Mouse (Mus musculus) erythroid progenitor cell, adult 5-6 weeks (primary cell): ENCODE data around the gene Mark4. TPM values are rescaled to one million over a fixed set of nuclear protein-coding genes. Genes with fewer than 3 reads are reported as not detected.

Experiments used
- ATAC-seq: replicated peaks from 2 replicates; pipeline ENCODE4 v1.8.0; 2016; ENCODE audit warnings: moderate number of reproducible peaks, mild to moderate bottlenecking, moderate TSS enrichment, inconsistent platforms; ENCODE audit not compliant: poor library complexity, low FRiP score, severe bottlenecking
- total RNA-seq, 2 experiments: library from RNA; stranded (forward) in 1 of 2; stranded (reverse) in 1 of 2; fragments of 150-400 nt in 1 of 2; fragments of 186-747, 209-891 nt in 1 of 2; gene quantifications; 2 replicates each; pipeline versions ENCODE4 v1.2.3 to v1.2.4; 2015 to 2017; ENCODE audit warnings: low replicate concordance in 2 of 2

Gene Mark4
- 4.3 and 8.8 TPM in 2 replicates for total RNA-seq (2015; ENCODE audit: low replicate concordance)
- total RNA-seq (2017; ENCODE audit: low replicate concordance), result 1.1 and 1.2 TPM in 2 replicates

GRCm38 (mm10) chr7:19458591-19459111 lies at the start of gene Mark4:
Gene Mark4, minus strand, starts transcription at chr7:19458821.
- ATAC-seq, result 0 out of 2 replicates have a peak, but pooled peaks have one; percentile 41

DNA sequence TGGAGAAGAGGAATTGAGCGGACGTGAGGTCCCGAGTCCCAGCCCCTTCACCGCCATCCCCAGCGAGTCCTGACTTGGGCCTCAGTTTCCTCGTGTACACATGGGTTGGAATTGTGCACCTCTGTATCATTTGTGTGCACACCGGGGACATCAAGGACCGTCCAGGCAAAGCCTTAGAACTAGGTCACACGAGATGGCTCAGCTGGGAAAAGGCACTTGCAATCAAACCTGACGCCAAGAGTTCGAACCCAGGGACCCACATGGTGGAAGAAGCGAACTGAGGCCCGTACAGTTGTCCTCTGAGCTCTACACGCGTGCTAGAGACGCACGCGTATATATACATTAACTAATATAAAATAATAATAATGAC lies 49.0 kb upstream of the Mark4 start:
- no peak for ATAC-seq

- ATAC-seq, result no peak
These were observed 48.5 kb upstream of the Mark4 start for GRCm38 (mm10) chr7:19506969-19507611.

DNA sequence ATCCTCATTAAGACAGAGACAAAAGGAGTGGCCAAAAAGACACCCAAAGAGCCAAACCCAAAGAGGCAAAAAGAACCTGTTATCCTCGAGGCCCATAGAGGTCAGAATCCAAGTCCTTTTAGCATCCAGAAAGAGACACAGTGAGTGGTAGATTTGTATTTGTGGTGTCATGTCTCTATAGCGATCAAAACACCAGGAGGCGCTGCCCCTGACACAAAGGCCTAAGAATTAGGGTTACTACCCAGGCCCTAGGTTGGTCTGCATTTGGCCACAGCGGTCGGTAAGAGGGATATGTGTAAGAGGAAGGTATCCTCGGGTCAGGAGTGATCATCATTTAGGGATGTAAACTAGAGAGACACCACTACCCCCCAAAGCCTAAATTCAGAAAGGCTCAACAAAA lies 47.7 kb upstream of the Mark4 start:
- no peak for ATAC-seq

GRCm38 (mm10) chr7:19503481-19504068 lies 45.0 kb upstream of the Mark4 start:
- ATAC-seq, result 0 out of 2 replicates have a peak, but pooled peaks have one; percentile 36

GRCm38 (mm10) chr7:19501658-19502057 lies 43.0 kb upstream of the Mark4 start:
- ATAC-seq, result no peak

- ATAC-seq, result no peak
These were observed 42.1 kb upstream of the Mark4 start for GRCm38 (mm10) chr7:19500420-19501363.

DNA sequence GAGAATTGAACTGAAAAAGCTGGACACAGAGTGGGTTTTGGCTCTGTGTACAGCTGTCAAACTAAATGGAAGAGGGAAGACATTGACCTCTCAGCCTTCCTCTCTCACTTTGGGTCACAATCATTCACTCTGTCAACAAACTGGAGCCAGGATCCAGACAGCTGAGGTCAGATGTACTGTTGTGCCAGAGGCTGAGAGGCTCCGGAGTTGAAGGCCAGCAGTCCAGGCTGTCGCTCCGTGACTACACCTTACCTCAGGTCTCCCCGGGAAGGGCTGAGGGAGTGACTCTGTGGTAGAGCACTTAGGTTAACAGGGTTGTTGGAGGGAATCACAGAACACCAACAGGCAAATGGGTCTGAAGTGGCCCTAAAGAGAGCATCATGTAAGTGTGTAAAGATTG lies 39.7 kb upstream of the Mark4 start:
- ATAC-seq, result no peak

- no peak for ATAC-seq
These were observed 37.6 kb upstream of the Mark4 start for GRCm38 (mm10) chr7:19496214-19496555.

GRCm38 (mm10) chr7:19495521-19496213 lies 37.0 kb upstream of the Mark4 start:
- ATAC-seq, result no peak

DNA sequence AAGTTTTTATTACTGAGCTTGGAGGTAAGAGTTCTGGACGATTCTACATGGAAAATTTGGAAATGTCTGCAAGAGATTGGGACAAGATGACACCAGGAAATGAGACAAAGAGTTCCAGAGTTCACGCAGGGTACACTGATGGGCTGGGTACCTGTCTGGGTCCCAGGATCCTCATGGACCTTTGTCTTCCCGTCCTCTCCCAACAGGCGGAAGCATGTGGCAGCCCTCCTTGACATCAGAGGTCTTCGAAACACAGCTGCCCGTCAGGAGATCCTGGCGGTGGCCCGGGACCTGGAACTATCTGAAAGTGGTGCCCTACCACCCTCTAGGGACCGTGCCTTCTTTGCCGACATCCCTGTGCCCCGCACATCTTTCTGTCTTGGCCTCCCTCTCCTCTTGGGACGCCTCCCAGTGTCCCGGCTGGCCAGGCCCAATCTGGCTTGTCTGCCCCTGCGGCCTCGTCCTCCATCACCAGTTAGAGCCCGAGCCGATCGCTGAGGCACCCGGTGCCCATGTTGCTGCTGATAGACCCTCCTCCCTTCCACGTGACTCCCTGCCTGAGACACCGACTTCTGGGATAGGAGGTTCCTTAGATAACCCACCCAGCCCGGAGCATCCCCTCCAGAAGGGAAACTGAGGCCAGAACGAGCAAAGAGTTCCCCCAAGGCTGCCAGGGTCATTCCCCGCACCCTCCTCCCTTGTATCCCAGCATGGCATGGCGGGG lies 36.3 kb upstream of the Mark4 start:
- no peak for ATAC-seq

GRCm38 (mm10) chr7:19491731-19492130 lies 33.1 kb upstream of the Mark4 start:
- ATAC-seq, result no peak

DNA sequence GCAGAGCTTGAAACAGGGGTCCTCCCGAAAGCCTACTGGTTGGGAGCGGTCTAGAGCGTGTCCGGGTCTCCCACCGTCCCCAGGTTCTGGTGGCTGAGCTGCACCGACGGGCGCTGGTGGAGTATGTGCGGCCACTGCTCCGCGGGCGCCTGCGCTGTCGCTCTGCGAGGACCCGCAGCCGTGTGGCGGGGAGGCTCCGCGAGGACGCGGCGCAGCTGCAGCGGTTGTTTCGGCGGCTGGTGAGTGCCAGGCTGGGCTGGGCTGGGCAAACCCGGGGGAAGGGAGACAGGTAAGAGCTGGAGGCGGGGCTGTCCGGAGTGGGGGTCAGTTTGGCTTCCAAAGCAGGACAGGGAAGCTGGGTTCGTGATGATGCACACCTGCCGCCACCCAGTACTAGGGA lies 30.9 kb upstream of the Mark4 start:
- no peak for ATAC-seq

DNA sequence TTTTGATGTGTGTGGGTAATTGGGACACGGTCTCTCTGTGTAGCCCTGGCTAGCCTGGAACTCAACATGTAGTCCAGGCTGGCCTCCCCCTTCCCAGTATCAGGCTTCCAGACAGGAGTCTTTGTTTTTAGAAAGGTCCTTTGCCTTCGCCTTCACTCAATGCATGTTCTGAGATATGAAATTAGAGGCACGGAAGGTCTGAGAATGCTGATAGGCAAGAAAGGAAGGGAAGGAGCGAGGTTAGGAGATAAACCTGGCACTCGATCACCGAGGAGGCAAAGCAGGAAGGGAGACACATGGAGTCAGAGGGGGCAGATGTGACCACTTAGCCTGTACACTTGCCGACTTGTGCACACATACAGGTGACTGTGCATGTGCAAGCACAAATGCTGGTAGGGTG lies 27.9 kb upstream of the Mark4 start:
- no peak for ATAC-seq

DNA sequence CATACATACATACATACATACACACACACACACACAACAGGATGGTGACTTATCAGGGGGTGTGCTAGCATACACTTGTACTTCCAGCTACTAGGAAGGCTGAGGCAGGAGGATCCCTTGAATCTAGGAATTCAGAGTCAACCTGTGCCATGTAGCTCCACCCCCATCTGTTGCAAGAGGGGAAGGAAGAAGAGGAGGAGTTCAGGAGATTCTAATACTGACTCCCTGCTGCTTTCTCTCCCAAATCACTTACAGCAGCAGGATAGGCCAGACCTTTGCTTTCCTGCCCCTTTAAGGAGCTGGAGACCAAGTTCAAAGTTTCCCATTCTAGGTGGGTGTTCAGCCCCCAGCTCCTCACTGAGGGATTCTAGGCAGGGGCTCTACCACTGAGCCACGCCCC lies 26.9 kb upstream of the Mark4 start:
- no peak for ATAC-seq

GRCm38 (mm10) chr7:19483281-19483680 lies 24.7 kb upstream of the Mark4 start:
- ATAC-seq, result no peak

- 0 out of 2 replicates have a peak, but pooled peaks have one; percentile 30 for ATAC-seq
These were observed 19.2 kb upstream of the Mark4 start for GRCm38 (mm10) chr7:19477624-19478384.

GRCm38 (mm10) chr7:19477084-19477483 lies 18.5 kb upstream of the Mark4 start:
- ATAC-seq, result no peak
